In genomic region chr17:30664856-30665255, GRCm38 (mm10) we compare ENCODE assay signal across 22 mouse cellular contexts. TPM values are rescaled to one million over a fixed set of nuclear protein-coding genes. Genes with fewer than 3 reads are reported as not detected.
DNase-seq lines count a peak whose midpoint lies in the region; TF ChIP-seq lines count a peak whose summit lies in the region.
"Had no signal": no experiment of that assay in that cellular context is flagged by ENCODE, and none has a peak within 500 bp of the region (broad histone marks: within the 10 kb centered on the region; RNA-seq: fewer than 3 reads in every experiment).

No protein-coding gene starts in this region.

- no peak overlapping the region for H3K9ac ChIP-seq in liver, adult 2 months (ENCODE audit: low read depth, low read length)

- DNase-seq in liver, adult 2 months (ENCODE audit: extremely low read depth, low read depth, low spot score), result peak; percentile 20
- DNase-seq in liver (no peak), ES-CJ7 (ENCODE audit: low read depth, low spot score) (peak; percentile 64), R1 (ENCODE audit: low read depth, low spot score) (peak; percentile 66), ZHBTc4 (ENCODE audit: low read depth, low spot score) (peak; percentile 62)
- no peak for DNase-seq in urinary bladder, postnatal 25 days (ENCODE audit: low spot score)
- DNase-seq in spleen, postnatal 4 days (ENCODE audit: low spot score in 2 of 2), result no peak
- DNase-seq in frontal cortex, postnatal 10 days (ENCODE audit: low spot score in 2 of 2), result no peak
- DNase-seq: adrenal gland, adult 2 months; adrenal gland, adult 8-10 months; adrenal gland, postnatal 10 days; adrenal gland, postnatal 14 days; adrenal gland, postnatal 25 days; adrenal gland, postnatal 36 days; B cell, adult 2 months; cerebellum, adult 11 months; cerebellum, adult 11-12 months; cerebellum, adult 18-20 months; cerebellum, adult 2 months; cerebellum, adult 8-10 months had no signal

- no peak for TF ChIP-seq CTCF in liver, adult 2 months (IDR thresholded peaks at IDR 0.05; ENCODE audit: low read depth, low read length)

- WGBS in liver, adult 2 months, result 86% methylated on average over 5 of the region's 5 CpGs

- no peak overlapping the region for H3K4me3 ChIP-seq in liver, adult 2 months (ENCODE audit: insufficient read depth, low read depth, low read length)

- H3K79me2 ChIP-seq in liver, adult 2 months (ENCODE audit: control insufficient read depth, insufficient read depth, low read length), result no peaks in the 10 kb centered on the region

- H3K36me3 ChIP-seq in liver, adult 2 months (ENCODE audit: control insufficient read depth, insufficient read depth, low read length), result no peaks in the 10 kb centered on the region

- no peak for TF ChIP-seq POLR2A in liver, adult 2 months (IDR thresholded peaks at IDR 0.05; ENCODE audit: extremely low read depth, insufficient read depth, low read length)

- H3K27ac ChIP-seq in liver, adult 2 months (replicated peaks; ENCODE audit: insufficient read depth, low read depth, low read length), result no peak overlapping the region

- peaks cover 9% of the 10 kb centered on the region for H3K4me1 ChIP-seq in liver, adult 2 months (ENCODE audit: control insufficient read depth, insufficient read depth, low read length)

- H3K27me3 ChIP-seq in liver, adult 2 months (ENCODE audit: control insufficient read depth, insufficient read depth, low read length), result no peaks in the 10 kb centered on the region
- H3K27me3 ChIP-seq: CH12.LX had no signal

RNA-seq across cellular contexts. Expression of gene Glo1, which starts 38.2 kb away (rescaled TPM):
- 384 and 388 TPM in 2 replicates for total RNA-seq in liver, adult 2 months (2014; rRNA removed)
- 229 and 239 TPM in 2 replicates for polyA plus RNA-seq in liver, adult 2 months (2012; rRNA removed)

RNA-seq across cellular contexts. Expression of gene Dnah8, which starts 40.7 kb away (rescaled TPM):
- total RNA-seq in liver, adult 2 months (2014; rRNA removed), result 0.13 and 0.18 TPM in 2 replicates
- polyA plus RNA-seq in liver, adult 2 months (2012; rRNA removed), result 0.15 and 0.20 TPM in 2 replicates
- polyA plus RNA-seq: Patski had no signal

Comparison
In these comparisons a context has a peak if more than half of its experiments do, and no peak if none do; other contexts are left out.
1. DNase-seq: peak in liver, adult 2 months (single experiment), ES-CJ7 (single experiment), R1 (single experiment) and ZHBTc4 (single experiment); none in liver (single experiment), urinary bladder, postnatal 25 days (single experiment), spleen, postnatal 4 days (0 of 2) and frontal cortex, postnatal 10 days (0 of 2).